Mouse (Mus musculus): Measurements from ENCODE around the gene Dmc1. TPM values are rescaled to one million over a fixed set of nuclear protein-coding genes. Genes with fewer than 3 reads are reported as not detected.

Gene Dmc1
- polyA plus RNA-seq, 1 experiment: 0.74 TPM

DNA sequence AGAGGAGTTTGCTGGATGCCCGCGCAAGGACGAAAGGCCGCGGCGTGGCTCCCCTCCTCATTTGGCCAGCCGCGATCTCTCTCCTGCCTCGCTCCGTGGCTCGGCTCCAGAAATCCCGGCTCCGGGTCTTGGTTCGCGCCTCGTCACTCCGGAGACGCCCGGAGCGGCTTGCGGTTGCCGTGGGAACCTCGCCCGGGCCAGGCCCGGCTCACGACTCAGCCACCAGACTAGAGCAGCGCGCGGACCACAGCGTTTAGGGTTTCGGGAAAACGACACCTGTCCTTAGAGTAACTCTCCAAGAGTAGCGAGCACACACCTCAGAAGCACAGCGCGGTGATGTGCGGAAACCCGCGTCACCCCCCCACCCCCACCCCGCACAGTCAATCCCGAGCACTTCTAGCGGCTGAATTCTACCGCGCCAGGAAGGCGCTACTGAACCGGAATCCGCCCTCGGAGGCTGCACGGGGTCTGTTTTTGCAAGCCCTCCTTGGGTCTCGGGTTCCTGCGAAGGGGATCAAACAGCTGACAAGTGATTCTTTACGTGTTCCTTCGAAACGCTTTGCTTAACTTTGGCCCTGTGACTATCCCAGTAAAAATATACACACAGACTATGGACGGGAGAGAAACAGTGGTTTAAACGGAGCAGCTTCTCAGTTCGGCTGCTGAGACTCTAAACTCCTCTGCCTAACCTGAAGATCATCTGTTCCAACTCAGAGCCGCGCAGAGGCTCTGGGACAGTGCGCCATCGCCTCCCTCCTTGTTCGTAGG lies 93.2 kb downstream of the Dmc1 start:
- 0 out of 2 replicates have a peak, but pooled peaks have one; percentile 7 for TF ChIP-seq CTCF (IDR thresholded peaks at IDR 0.05; ENCODE audit: borderline replicate concordance, control insufficient read depth, extremely low read depth, insufficient read depth, low read length, poor library complexity)
- no peak for TF ChIP-seq POLR2A (IDR thresholded peaks at IDR 0.05; ENCODE audit: control insufficient read depth, extremely low read depth, insufficient read depth, low read length, poor library complexity)
- peak overlapping the region; percentile 28 for H3K4me3 ChIP-seq (ENCODE audit: control insufficient read depth, insufficient read depth, low read length)
- peaks cover 31% of the 10 kb centered on the region for H3K27me3 ChIP-seq (ENCODE audit: control insufficient read depth, insufficient read depth, low read length)
- 6% methylated on average over 61 of the region's 61 CpGs for WGBS
- peak; percentile 42 for DNase-seq
- H3K27ac ChIP-seq (ENCODE audit: control insufficient read depth, insufficient read depth, low read length): no peak overlapping the region
- peaks cover 21% of the 10 kb centered on the region for H3K4me1 ChIP-seq (replicated peaks; ENCODE audit: control insufficient read depth, insufficient read depth, low read length)
- H3K36me3 ChIP-seq (ENCODE audit: control insufficient read depth, insufficient read depth, low read length): no peaks in the 10 kb centered on the region

Other genes with a start within 250 kb of the Dmc1 start
- 225 and 303 TPM in 2 replicates for gene Tmem184b, start 201.5 kb downstream of the Dmc1 start, polyA plus RNA-seq (2012; rRNA removed)
- 155 and 173 TPM in 2 replicates for gene Csnk1e, start 149.5 kb downstream of the Dmc1 start, polyA plus RNA-seq (2012; rRNA removed)
- gene Kcnj4, start 99.9 kb downstream of the Dmc1 start, polyA plus RNA-seq (2012; rRNA removed): not detected in 2 replicates
- 2.0 and 3.4 TPM in 2 replicates for gene Kdelr3, start 88.7 kb downstream of the Dmc1 start, polyA plus RNA-seq (2012; rRNA removed)
- gene Ddx17, start 58.4 kb downstream of the Dmc1 start, polyA plus RNA-seq (2012; rRNA removed): 526 and 554 TPM in 2 replicates
- 1.0 and 1.2 TPM in 2 replicates for gene Fam227a, start 53.8 kb upstream of the Dmc1 start, polyA plus RNA-seq (2012; rRNA removed)
- gene Cby1, start 54.1 kb upstream of the Dmc1 start, polyA plus RNA-seq (2012; rRNA removed): 16.0 and 17.9 TPM in 2 replicates
- 51.7 and 65.2 TPM in 2 replicates for gene Tomm22, start 65.8 kb upstream of the Dmc1 start, polyA plus RNA-seq (2012; rRNA removed)
- 23.8 and 30.5 TPM in 2 replicates for gene Josd1, start 82.8 kb upstream of the Dmc1 start, polyA plus RNA-seq (2012; rRNA removed)
- gene Gtpbp1, start 85.7 kb upstream of the Dmc1 start, polyA plus RNA-seq (2012; rRNA removed): 91.3 and 114 TPM in 2 replicates
- gene Sun2, start 137.4 kb upstream of the Dmc1 start, polyA plus RNA-seq (2012; rRNA removed): 245 and 297 TPM in 2 replicates
- gene Dnal4, start 172.7 kb upstream of the Dmc1 start, polyA plus RNA-seq (2012; rRNA removed): 51.2 and 51.3 TPM in 2 replicates
- 1.2 and 1.4 TPM in 2 replicates for gene Nptxr, start 199.7 kb upstream of the Dmc1 start, polyA plus RNA-seq (2012; rRNA removed)
- gene Npcd, start 229.1 kb upstream of the Dmc1 start, polyA plus RNA-seq (2012; rRNA removed): 0.55 TPM in 1 of 2 replicates, not detected in the other
- 136 and 145 TPM in 2 replicates for gene Cbx6, start 229.6 kb upstream of the Dmc1 start, polyA plus RNA-seq (2012; rRNA removed)